25 mouse cellular contexts compared by ENCODE assay signal in the genomic region with DNA sequence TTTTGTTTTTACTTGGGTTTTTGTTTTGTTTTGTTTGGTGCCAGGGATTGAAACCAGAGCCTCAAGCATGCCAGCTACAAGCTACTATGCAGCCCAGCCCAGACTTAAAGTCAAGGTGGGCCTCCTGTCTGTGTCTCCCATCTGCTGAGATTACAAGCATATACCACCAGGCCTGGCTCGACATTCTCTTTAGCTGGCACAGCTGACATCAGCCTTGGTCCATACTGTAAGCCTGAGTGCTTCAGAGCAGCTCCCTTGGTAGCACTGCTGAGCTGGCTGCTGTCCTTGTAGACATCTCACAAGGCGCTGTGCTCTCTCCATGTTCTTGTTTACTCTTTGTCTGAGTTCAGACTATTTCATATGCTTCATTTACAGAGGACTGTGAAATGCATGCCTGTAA.
DNase-seq lines count a peak whose midpoint lies in the region; ATAC-seq and TF ChIP-seq lines count a peak whose summit lies in the region.
"Had no signal": no experiment of that assay in that cellular context is flagged by ENCODE, and none has a peak within 500 bp of the region (broad histone marks: within the 10 kb centered on the region; RNA-seq: fewer than 3 reads in every experiment).

No protein-coding gene starts in this region.

- H3K9me3 ChIP-seq in embryonic facial prominence, embryonic 14.5 days (ENCODE audit: control insufficient read depth, low read length): no peaks in the 10 kb centered on the region
- H3K9me3 ChIP-seq in embryonic facial prominence, embryonic 10.5 days: no peaks in the 10 kb centered on the region
- H3K9me3 ChIP-seq in hindbrain, postnatal 0 days (ENCODE audit: low read length): no peaks in the 10 kb centered on the region
- no peaks in the 10 kb centered on the region for H3K9me3 ChIP-seq in hindbrain, embryonic 14.5 days (ENCODE audit: control insufficient read depth, low read length)
- H3K9me3 ChIP-seq in forebrain, postnatal 0 days (ENCODE audit: low read length): no peaks in the 10 kb centered on the region
- H3K9me3 ChIP-seq: G1E; limb, embryonic 13.5 days; liver, embryonic 12.5 days; stomach, embryonic 15.5 days had no signal

- no peak overlapping the region for H3K9ac ChIP-seq in embryonic facial prominence, embryonic 14.5 days (ENCODE audit: low read depth, low read length)
- H3K9ac ChIP-seq in hindbrain, postnatal 0 days (replicated peaks; ENCODE audit: low read length): no peak overlapping the region
- no peak overlapping the region for H3K9ac ChIP-seq in hindbrain, embryonic 14.5 days
- no peak overlapping the region for H3K9ac ChIP-seq in forebrain, postnatal 0 days
- H3K9ac ChIP-seq: limb, embryonic 13.5 days; liver, embryonic 12.5 days; midbrain, embryonic 12.5 days; stomach, embryonic 15.5 days had no signal

- H3K36me3 ChIP-seq in embryonic facial prominence, embryonic 14.5 days (ENCODE audit: control insufficient read depth, insufficient read depth, low read length): no peaks in the 10 kb centered on the region
- no peaks in the 10 kb centered on the region for H3K36me3 ChIP-seq in embryonic facial prominence, embryonic 10.5 days (replicated peaks)
- H3K36me3 ChIP-seq in hindbrain, postnatal 0 days (ENCODE audit: insufficient read depth, low read length): no peaks in the 10 kb centered on the region
- H3K36me3 ChIP-seq in hindbrain, embryonic 14.5 days (replicated peaks; ENCODE audit: control insufficient read depth, insufficient read depth): no peaks in the 10 kb centered on the region
- H3K36me3 ChIP-seq in forebrain, postnatal 0 days (ENCODE audit: insufficient read depth): no peaks in the 10 kb centered on the region
- H3K36me3 ChIP-seq: G1E; limb, embryonic 13.5 days; liver, embryonic 12.5 days; midbrain, embryonic 12.5 days; stomach, embryonic 15.5 days had no signal

- WGBS in embryonic facial prominence, embryonic 14.5 days: 48% methylated on average over 2 of the region's 2 CpGs
- 78% methylated on average over 2 of the region's 2 CpGs for WGBS in embryonic facial prominence, embryonic 10.5 days
- WGBS in hindbrain, postnatal 0 days: 49% methylated on average over 2 of the region's 2 CpGs
- 81% methylated on average over 2 of the region's 2 CpGs for WGBS in hindbrain, embryonic 14.5 days
- 75% methylated on average over 2 of the region's 2 CpGs for WGBS in forebrain, postnatal 0 days

- no peak for TF ChIP-seq CTCF in hindbrain, postnatal 0 days (IDR thresholded peaks at IDR 0.05; ENCODE audit: low read depth)
- no peak for TF ChIP-seq CTCF in forebrain, postnatal 0 days (IDR thresholded peaks at IDR 0.05; ENCODE audit: low read depth)

- no peaks in the 10 kb centered on the region for H3K4me1 ChIP-seq in embryonic facial prominence, embryonic 14.5 days (ENCODE audit: control insufficient read depth, insufficient read depth, low read length)
- peaks cover 12% of the 10 kb centered on the region for H3K4me1 ChIP-seq in embryonic facial prominence, embryonic 10.5 days
- no peaks in the 10 kb centered on the region for H3K4me1 ChIP-seq in hindbrain, postnatal 0 days (ENCODE audit: insufficient read depth, low read length)
- H3K4me1 ChIP-seq in hindbrain, embryonic 14.5 days (replicated peaks; ENCODE audit: control insufficient read depth, insufficient read depth, low read length): no peaks in the 10 kb centered on the region
- no peaks in the 10 kb centered on the region for H3K4me1 ChIP-seq in forebrain, postnatal 0 days (ENCODE audit: insufficient read depth)
- H3K4me1 ChIP-seq: liver, embryonic 12.5 days; stomach, embryonic 15.5 days had no signal

- no peak overlapping the region for H3K4me3 ChIP-seq in embryonic facial prominence, embryonic 14.5 days (ENCODE audit: low read depth, low read length)
- H3K4me3 ChIP-seq in embryonic facial prominence, embryonic 10.5 days: no peak overlapping the region
- no peak overlapping the region for H3K4me3 ChIP-seq in hindbrain, postnatal 0 days (ENCODE audit: low read length)
- H3K4me3 ChIP-seq in hindbrain, embryonic 14.5 days (replicated peaks; ENCODE audit: low read length): no peak overlapping the region
- no peak overlapping the region for H3K4me3 ChIP-seq in forebrain, postnatal 0 days (ENCODE audit: low read depth, low read length)
- H3K4me3 ChIP-seq: layer of hippocampus, adult 2 months; limb, embryonic 13.5 days; liver, embryonic 12.5 days; midbrain, embryonic 12.5 days; stomach, embryonic 15.5 days had no signal

- peak; percentile 37; the same call in 1 of the 2 replicates for ATAC-seq in embryonic facial prominence, embryonic 14.5 days (ENCODE audit: low read depth)
- peak; percentile 45; the same call in 1 of the 2 replicates for ATAC-seq in hindbrain, postnatal 0 days
- no peak for ATAC-seq in hindbrain, embryonic 14.5 days (ENCODE audit: low FRiP score)
- no peak for ATAC-seq in forebrain, postnatal 0 days
- ATAC-seq: forebrain, embryonic 14.5 days; intestine, embryonic 16.5 days; liver, embryonic 12.5 days; Patski had no signal

- DNase-seq in embryonic facial prominence, embryonic 14.5 days (ENCODE audit: low spot score): no peak
- no peak for DNase-seq in embryonic facial prominence, embryonic 10.5 days (ENCODE audit: low spot score)
- peak; percentile 42 for DNase-seq in hindbrain, postnatal 0 days (ENCODE audit: low spot score)
- no peak for DNase-seq in hindbrain, embryonic 14.5 days (ENCODE audit: low spot score)
- DNase-seq in cerebellum, postnatal 25 days: peak; percentile 34 to 38
- peak; percentile 49 for DNase-seq in retina, embryonic 14.5 days (ENCODE audit: low spot score)
- DNase-seq in forebrain, postnatal 0 days: no peak
- DNase-seq: adrenal gland, adult 2 months; B cell, adult 2 months; kidney, postnatal 25 days; layer of hippocampus, postnatal 36 days; lung, adult 18-20 months; lung, postnatal 10 days; thymus, postnatal 36 days had no signal

- no peaks in the 10 kb centered on the region for H3K27me3 ChIP-seq in embryonic facial prominence, embryonic 14.5 days (replicated peaks; ENCODE audit: control insufficient read depth, insufficient read depth, low read length)
- no peaks in the 10 kb centered on the region for H3K27me3 ChIP-seq in embryonic facial prominence, embryonic 10.5 days (replicated peaks; ENCODE audit: low read depth, poor library complexity, severe bottlenecking)
- no peaks in the 10 kb centered on the region for H3K27me3 ChIP-seq in hindbrain, postnatal 0 days (ENCODE audit: insufficient read depth, low read length)
- H3K27me3 ChIP-seq in hindbrain, embryonic 14.5 days (ENCODE audit: control insufficient read depth, insufficient read depth, low read length): no peaks in the 10 kb centered on the region
- no peaks in the 10 kb centered on the region for H3K27me3 ChIP-seq in forebrain, postnatal 0 days (ENCODE audit: insufficient read depth, low read length)
- H3K27me3 ChIP-seq: CH12.LX; limb, embryonic 13.5 days; liver, embryonic 12.5 days; midbrain, embryonic 12.5 days; Patski; stomach, embryonic 15.5 days had no signal

- H3K4me2 ChIP-seq in embryonic facial prominence, embryonic 14.5 days (ENCODE audit: low read depth, low read length): no peak overlapping the region
- no peak overlapping the region for H3K4me2 ChIP-seq in hindbrain, postnatal 0 days (ENCODE audit: low read depth, low read length)
- H3K4me2 ChIP-seq in hindbrain, embryonic 14.5 days (replicated peaks): no peak overlapping the region
- H3K4me2 ChIP-seq in forebrain, postnatal 0 days (ENCODE audit: low read depth): no peak overlapping the region
- H3K4me2 ChIP-seq: heart, embryonic 11.5 days; limb, embryonic 13.5 days; liver, embryonic 12.5 days; midbrain, embryonic 12.5 days; stomach, embryonic 15.5 days had no signal

- H3K27ac ChIP-seq in embryonic facial prominence, embryonic 14.5 days (replicated peaks; ENCODE audit: low read depth, low read length): no peak overlapping the region
- H3K27ac ChIP-seq in embryonic facial prominence, embryonic 10.5 days (replicated peaks): no peak overlapping the region
- no peak overlapping the region for H3K27ac ChIP-seq in hindbrain, postnatal 0 days
- no peak overlapping the region for H3K27ac ChIP-seq in hindbrain, embryonic 14.5 days
- no peak overlapping the region for H3K27ac ChIP-seq in forebrain, postnatal 0 days (ENCODE audit: low read depth, low read length)
- H3K27ac ChIP-seq: layer of hippocampus, adult 2 months; limb, embryonic 13.5 days; liver, embryonic 12.5 days; midbrain, embryonic 12.5 days; stomach, embryonic 15.5 days had no signal

Comparison
In these comparisons a context has a peak if more than half of its experiments do, and no peak if none do; other contexts are left out.
1. ATAC-seq: peak in embryonic facial prominence, embryonic 14.5 days (single experiment) and hindbrain, postnatal 0 days (single experiment); none in hindbrain, embryonic 14.5 days (single experiment) and forebrain, postnatal 0 days (single experiment).
2. DNase-seq: peak in hindbrain, postnatal 0 days (single experiment), cerebellum, postnatal 25 days (2 of 2) and retina, embryonic 14.5 days (single experiment); none in embryonic facial prominence, embryonic 14.5 days (single experiment), embryonic facial prominence, embryonic 10.5 days (single experiment), hindbrain, embryonic 14.5 days (single experiment) and forebrain, postnatal 0 days (single experiment).